ENCODE assay signal across 20 mouse cellular contexts in genomic region chr13:93546011-93546410, GRCm38 (mm10). TPM values are rescaled to one million over a fixed set of nuclear protein-coding genes. Genes with fewer than 3 reads are reported as not detected.
DNase-seq lines count a peak whose midpoint lies in the region; ATAC-seq lines count a peak whose summit lies in the region.
"Had no signal": no experiment of that assay in that cellular context is flagged by ENCODE, and none has a peak within 500 bp of the region (broad histone marks: within the 10 kb centered on the region; RNA-seq: fewer than 3 reads in every experiment).

No protein-coding gene starts in this region.

- peak; percentile 90 for DNase-seq in heart, adult 11 months
- DNase-seq in heart, embryonic 10.5 days (ENCODE audit: low spot score), result no peak
- peak; percentile 40 for DNase-seq in thymus, postnatal 0 days (ENCODE audit: low spot score)
- no peak for DNase-seq in thymus, postnatal 36 days
- DNase-seq in naive thymus-derived CD4-positive, alpha-beta T cell, adult 2 months (ENCODE audit: low read depth), result peak; percentile 66
- no peak for DNase-seq in left cerebral cortex, postnatal 25 days (ENCODE audit: low spot score in 2 of 2)
- no peak for DNase-seq in urinary bladder, postnatal 36 days (ENCODE audit: low spot score in 2 of 2)
- DNase-seq: adrenal gland, postnatal 10 days; B cell, adult 2 months; cerebellum, adult 11-12 months; cerebellum, adult 9-11 months; gastrocnemius, adult 2 months; gastrocnemius, postnatal 25 days; heart, postnatal 36 days had no signal

- no peaks in the 10 kb centered on the region for H3K4me1 ChIP-seq in heart, embryonic 10.5 days
- H3K4me1 ChIP-seq: embryonic facial prominence, embryonic 10.5 days; forebrain, embryonic 10.5 days; hindbrain, embryonic 15.5 days had no signal

- peak; percentile 74 for ATAC-seq in activated CD4-positive, CD25-positive, alpha-beta regulatory T cell, adult 4 months
- ATAC-seq: forebrain, embryonic 14.5 days had no signal

- WGBS in heart, embryonic 10.5 days, result 79% methylated on average over 1 of the region's 1 CpGs

- H3K4me3 ChIP-seq in heart, embryonic 10.5 days, result no peak overlapping the region
- H3K4me3 ChIP-seq: embryonic facial prominence, embryonic 10.5 days; forebrain, embryonic 10.5 days; gastrocnemius, adult 2 months; heart, embryonic 12.5 days; hindbrain, embryonic 15.5 days had no signal

- no peaks in the 10 kb centered on the region for H3K9me3 ChIP-seq in heart, embryonic 10.5 days
- H3K9me3 ChIP-seq: embryonic facial prominence, embryonic 10.5 days; forebrain, embryonic 10.5 days; heart, embryonic 12.5 days; hindbrain, embryonic 15.5 days had no signal

- intact Hi-C loops in left cerebral cortex, postnatal 25 days (cut with DNase I), result no loop called here

- no peak overlapping the region for H3K27ac ChIP-seq in heart, embryonic 10.5 days
- H3K27ac ChIP-seq: embryonic facial prominence, embryonic 10.5 days; forebrain, embryonic 10.5 days; gastrocnemius, adult 2 months; hindbrain, embryonic 15.5 days had no signal

- no peaks in the 10 kb centered on the region for H3K36me3 ChIP-seq in heart, embryonic 10.5 days
- H3K36me3 ChIP-seq: embryonic facial prominence, embryonic 10.5 days; forebrain, embryonic 10.5 days; heart, embryonic 12.5 days; hindbrain, embryonic 15.5 days had no signal

- H3K27me3 ChIP-seq in heart, embryonic 10.5 days (ENCODE audit: insufficient read depth, poor library complexity, severe bottlenecking), result no peaks in the 10 kb centered on the region
- H3K27me3 ChIP-seq: heart, embryonic 12.5 days; hindbrain, embryonic 15.5 days had no signal

RNA-seq across cellular contexts. Expression of gene Jmy, which starts 46.4 kb away (rescaled TPM):
- polyA plus RNA-seq in heart, embryonic 10.5 days (2016; fragmentation: Nextera tagmentation; extraction: Ambion mirVana), result 4.9 and 5.6 TPM in 2 replicates
- 4.7 and 6.0 TPM in 2 replicates for polyA plus RNA-seq in thymus, postnatal 0 days (2015; fragmentation: Nextera tagmentation; extraction: Ambion mirVana)
- polyA plus RNA-seq in activated CD4-positive, CD25-positive, alpha-beta regulatory T cell, adult 4 months (2017; shearing (Covaris generic)), result 1 to 10 TPM; 1.5 to 2.1 TPM
- 10 to 100 TPM; 35.0 to 41.9 TPM for total RNA-seq in left cerebral cortex, postnatal 25 days (2021)

Comparison
In these comparisons a context has a peak if more than half of its experiments do, and no peak if none do; other contexts are left out.
1. DNase-seq: peak in heart, adult 11 months (single experiment), thymus, postnatal 0 days (single experiment) and naive thymus-derived CD4-positive, alpha-beta T cell, adult 2 months (single experiment); none in heart, embryonic 10.5 days (single experiment), thymus, postnatal 36 days (0 of 2), left cerebral cortex, postnatal 25 days (0 of 2) and urinary bladder, postnatal 36 days (0 of 2).